Mouse (Mus musculus): ENCODE measurements around the gene Acvr1b.
A peak's percentile ranks its signal among the peaks of the same experiment; 100 is the strongest.

Acvr1b gene

DNA sequence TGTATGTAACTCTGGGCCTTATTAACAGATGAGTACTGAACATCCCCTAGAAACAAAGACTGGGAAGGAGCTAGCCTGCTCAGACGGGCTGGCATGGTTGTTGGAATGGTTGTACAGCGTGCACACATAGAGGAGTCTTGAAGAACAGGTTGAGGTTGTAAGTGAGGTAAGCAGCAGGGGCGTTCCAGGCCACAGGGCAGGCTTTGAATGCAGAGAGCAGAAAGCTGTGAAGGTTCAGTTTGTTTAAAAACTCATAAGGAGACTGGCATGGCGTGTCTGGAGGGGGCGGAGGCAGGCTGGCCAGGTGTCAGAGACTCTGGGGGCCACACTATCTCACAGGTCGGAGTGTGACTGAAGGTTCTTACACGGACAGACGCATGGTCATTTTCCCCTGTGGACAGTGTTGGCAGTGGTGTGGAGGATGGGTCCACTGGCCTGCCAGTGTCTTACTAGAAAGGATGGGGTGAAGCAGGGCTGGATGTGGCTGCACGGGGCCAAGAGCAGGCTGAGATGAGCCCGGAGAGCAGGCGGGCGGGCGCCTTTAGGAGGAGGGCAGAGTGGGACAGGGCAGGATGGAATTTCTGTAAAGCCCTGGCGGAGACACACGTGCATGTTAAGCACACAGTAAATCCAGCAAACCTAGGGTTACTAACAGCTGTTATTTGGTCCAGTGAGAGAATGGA is 23.8 kb downstream of the Acvr1b start:
- no peak for DNase-seq (ENCODE audit: low spot score)

DNA sequence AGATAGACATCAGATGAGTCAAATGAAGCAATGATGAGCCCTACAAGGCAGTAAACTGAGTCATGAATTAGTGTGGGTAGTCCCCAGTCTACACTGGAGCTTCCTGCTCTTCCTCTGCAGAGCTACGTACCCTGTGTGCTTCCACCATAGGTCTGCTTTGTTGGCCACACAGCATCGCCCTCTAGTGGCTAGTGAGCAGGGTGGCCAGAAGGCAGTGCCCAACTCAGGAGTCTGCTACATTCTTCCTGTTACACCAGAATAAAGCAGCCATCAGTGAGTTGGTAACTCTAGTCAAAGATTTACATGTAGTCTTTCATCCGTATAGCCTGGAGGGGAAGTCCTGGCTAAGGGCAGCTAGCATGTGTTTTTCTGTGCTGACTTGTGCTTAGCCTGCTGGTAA is 24.4 kb downstream of the Acvr1b start:
- DNase-seq (ENCODE audit: low spot score), result no peak

DNA sequence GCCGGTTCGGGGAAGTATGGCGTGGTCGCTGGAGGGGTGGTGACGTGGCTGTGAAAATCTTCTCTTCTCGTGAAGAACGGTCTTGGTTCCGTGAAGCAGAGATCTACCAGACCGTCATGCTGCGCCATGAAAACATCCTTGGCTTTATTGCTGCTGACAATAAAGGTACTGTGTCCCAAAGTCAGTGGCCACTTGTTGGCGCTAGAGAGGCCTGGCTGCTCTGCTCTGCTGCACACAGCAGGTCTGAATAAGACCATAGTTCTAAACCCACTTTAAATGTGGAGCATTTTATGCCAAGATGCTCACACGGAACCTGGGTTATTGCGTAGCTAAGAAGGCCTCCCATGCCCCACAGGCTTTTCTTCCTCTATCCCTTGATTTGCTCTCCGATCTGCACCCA is 25.0 kb downstream of the Acvr1b start:
- DNase-seq (ENCODE audit: low spot score), result no peak

DNA sequence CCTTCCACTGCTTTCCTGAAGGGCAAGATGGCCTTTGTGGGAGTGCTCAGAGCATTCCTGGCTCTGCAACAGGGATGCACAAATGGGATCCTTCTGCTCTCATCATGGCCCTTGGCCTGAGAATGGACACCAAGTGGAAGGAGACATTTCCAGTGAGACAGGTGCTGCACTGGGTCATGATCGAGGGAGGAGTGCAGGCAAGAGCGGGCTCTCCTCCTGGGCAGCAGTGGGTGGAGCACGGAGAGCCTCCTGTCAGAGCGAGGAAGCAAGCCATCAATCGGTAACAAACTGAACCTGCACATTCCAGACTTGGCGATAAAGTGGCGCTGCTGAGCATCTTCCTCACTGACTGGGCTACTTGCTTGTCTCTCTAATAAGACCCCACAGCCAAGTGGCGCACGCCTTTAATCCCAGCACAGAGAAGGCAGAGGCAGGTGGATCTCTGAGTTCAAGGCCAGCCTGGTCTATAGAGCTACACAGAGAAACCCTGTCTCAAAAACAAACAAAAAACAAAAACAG is 27.0 kb downstream of the Acvr1b start:
- no peak for DNase-seq (ENCODE audit: low spot score)

DNA sequence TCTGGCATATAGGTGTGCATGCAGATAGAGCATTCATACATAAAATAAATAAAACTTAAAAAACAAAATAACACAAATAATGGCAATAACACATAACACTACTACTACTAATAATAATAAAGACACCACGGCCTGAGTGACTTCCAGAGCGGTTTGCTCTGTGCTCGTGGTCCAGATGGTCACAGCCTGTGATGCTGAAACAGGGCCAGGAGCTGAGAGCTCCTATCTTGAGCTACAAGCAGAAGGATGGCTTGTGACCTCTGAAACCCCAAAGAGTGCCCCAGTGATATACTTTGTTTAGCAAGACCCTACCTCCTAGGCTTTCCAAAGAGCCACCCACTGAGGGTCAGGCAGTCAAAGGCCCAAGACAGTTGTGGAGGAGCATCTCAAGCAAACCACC is 27.5 kb downstream of the Acvr1b start:
- no peak for DNase-seq (ENCODE audit: low spot score)

DNA sequence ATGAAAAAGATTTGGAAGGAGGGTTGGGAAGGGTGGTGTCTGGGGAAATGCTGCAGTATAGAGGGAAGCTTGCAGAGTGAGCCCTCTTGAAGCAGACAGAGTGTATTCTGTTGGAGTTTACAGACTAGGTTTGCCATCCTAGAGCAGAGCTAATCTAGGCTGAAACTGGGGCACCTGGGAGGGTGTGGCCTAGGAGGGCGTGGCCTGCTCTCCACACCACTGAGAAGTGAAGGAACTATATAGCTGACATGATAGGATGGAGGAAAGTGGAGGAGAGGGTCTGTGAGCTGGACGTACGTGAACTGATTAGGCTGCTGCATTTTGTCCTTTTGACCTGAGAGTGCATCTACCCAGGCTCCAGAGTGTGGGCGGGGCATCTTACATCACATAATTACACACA is 29.8 kb downstream of the Acvr1b start:
- DNase-seq (ENCODE audit: low spot score), result no peak

GRCm38 (mm10) chr15:101204781-101205180 is 30.9 kb downstream of the Acvr1b start:
- no peak for DNase-seq (ENCODE audit: low spot score)

GRCm38 (mm10) chr15:101210228-101210627 is 36.4 kb downstream of the Acvr1b start:
- DNase-seq (ENCODE audit: low spot score), result peak; percentile 52

- no peak for DNase-seq (ENCODE audit: low spot score)
Observed at GRCm38 (mm10) chr15:101210998-101211613, 37.2 kb downstream of the Acvr1b start.

GRCm38 (mm10) chr15:101212435-101212834 is 38.6 kb downstream of the Acvr1b start:
- DNase-seq (ENCODE audit: low spot score), result no peak

GRCm38 (mm10) chr15:101215136-101215535 is 41.3 kb downstream of the Acvr1b start:
- DNase-seq (ENCODE audit: low spot score), result no peak

DNA sequence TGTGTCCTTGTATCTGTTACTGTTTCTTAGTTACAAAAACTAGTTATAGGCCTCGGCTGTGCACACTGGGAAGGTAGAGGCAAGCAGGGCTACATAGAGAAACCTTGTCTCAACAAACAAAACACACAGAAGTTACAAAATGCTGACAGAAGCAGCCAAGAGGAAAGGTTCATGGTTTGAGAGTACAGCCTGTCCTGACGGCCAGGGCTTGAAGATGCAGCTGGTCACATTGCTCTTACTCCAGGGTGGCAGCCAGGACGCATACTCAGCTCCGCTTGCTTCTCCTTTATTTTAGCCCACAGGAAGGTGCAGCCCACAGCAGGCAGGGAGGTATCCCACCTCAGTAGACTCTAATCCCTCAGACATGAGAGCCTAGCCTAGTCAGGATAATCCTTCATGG is 42.2 kb downstream of the Acvr1b start:
- DNase-seq (ENCODE audit: low spot score), result no peak

- DNase-seq (ENCODE audit: low spot score), result no peak
Observed at GRCm38 (mm10) chr15:101220905-101221297, 47.0 kb downstream of the Acvr1b start.

- no peak for DNase-seq (ENCODE audit: low spot score)
Observed at GRCm38 (mm10) chr15:101221298-101222104, 47.6 kb downstream of the Acvr1b start.

- no peak for DNase-seq (ENCODE audit: low spot score)
Observed at GRCm38 (mm10) chr15:101222897-101223482, 49.1 kb downstream of the Acvr1b start.

DNA sequence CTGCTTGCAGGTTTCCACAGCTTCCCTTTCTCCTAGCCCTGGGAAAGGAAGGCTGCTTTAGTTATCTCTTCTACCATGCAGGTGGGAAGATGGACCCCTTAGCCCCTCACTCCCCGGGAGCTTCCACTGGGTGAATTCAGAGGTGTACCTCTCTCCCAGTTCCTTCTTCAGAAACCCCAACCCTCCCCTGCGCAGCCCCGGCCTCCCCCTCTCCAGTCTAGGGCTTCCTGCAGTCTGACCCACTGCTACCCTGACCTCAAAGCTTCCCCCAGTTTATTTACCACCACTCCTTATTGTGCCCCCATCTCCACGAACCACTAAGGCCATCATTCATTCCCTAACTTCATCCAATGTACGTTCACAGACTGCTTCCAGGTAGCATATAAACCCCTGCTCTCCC is 49.7 kb downstream of the Acvr1b start:
- DNase-seq (ENCODE audit: low spot score), result no peak

DNA sequence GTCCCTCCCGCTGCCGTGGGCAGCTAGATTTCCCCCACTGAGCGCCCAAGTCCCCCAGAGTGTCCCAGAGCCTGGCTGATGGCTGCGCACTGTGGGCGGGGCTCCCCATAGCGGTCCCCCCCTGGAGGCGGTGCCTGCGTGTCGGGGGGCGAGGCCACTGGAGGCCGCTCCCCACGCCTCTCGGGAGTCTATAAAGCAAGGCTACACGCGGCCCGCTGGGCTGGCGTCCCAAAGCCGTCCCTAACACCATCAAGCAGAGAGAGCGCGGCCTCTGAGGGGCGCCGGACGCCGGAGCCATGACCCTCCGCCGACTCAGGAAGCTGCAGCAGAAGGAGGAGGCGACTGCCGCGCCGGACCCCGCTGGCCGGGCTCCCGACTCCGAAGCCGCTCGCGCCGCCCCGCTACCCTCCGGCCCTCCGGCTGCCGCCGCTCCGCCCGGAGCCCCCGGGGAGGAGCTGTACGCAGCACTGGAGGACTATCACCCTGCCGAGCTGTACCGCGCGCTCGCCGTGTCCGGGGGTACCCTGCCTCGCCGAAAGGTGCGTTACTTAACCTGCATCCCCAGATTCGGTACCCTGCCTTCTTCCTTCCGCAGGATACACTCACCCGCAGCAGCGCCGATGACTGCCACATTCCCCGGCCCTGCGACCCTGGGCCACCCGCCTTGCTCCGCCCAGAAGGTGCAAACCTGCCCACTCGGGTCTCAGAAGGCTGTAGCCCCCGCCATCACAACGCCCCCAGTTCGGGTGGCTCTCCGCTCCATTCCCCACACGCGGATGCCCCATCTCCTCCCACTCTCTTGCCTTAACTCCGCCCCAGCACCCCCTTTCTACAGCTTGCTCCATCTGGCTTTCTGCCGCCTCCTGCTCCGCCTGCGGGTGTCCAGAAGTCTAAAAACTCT is 50.4 kb downstream of the Acvr1b start, which contains the start of gene Grasp:
TSS of gene Grasp (plus strand) at position 183 of the 901 bp plus-strand sequence.
- no peak for DNase-seq (ENCODE audit: low spot score)

DNA sequence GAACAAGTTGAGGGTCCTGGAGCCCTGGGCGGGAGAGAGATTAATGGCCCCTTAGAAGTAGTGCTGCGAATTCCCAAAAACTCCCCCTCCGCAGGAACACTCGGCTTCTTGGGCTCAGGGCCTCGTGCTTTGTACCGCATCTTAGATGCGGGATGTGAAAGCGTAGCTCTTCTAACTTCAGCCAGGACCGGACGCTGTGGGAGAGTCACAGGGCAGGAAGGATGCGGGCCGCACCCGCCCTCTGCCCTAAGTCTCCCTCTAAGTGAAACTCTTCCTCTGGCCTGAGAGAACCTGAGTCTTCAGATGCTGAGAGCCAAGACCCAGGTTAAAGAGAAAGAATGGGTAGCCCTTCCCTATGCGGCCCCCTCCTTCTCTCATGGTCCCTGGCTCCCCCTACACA is 51.1 kb downstream of the Acvr1b start:
- DNase-seq (ENCODE audit: low spot score), result no peak

DNA sequence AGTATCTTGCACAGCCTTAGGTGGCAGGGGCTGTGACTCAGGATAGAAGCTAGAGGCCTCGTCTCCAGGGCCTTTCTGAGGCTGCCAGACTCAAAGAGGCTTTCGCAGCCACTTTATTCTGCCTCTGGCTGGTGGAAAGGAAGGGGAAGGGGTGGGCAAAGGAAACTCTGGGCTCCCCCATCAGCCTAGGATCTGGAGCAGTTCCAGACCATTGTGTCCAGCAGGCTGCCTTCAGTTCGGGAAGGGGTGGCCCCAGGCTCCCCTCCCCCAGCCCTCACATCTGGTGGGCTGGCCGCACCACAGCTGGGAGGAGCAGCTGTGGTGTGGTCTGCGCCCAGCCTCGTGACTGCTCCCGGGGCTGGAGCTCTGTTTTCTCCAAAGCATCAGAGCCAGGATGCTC is 54.1 kb downstream of the Acvr1b start:
- no peak for DNase-seq (ENCODE audit: low spot score)

DNA sequence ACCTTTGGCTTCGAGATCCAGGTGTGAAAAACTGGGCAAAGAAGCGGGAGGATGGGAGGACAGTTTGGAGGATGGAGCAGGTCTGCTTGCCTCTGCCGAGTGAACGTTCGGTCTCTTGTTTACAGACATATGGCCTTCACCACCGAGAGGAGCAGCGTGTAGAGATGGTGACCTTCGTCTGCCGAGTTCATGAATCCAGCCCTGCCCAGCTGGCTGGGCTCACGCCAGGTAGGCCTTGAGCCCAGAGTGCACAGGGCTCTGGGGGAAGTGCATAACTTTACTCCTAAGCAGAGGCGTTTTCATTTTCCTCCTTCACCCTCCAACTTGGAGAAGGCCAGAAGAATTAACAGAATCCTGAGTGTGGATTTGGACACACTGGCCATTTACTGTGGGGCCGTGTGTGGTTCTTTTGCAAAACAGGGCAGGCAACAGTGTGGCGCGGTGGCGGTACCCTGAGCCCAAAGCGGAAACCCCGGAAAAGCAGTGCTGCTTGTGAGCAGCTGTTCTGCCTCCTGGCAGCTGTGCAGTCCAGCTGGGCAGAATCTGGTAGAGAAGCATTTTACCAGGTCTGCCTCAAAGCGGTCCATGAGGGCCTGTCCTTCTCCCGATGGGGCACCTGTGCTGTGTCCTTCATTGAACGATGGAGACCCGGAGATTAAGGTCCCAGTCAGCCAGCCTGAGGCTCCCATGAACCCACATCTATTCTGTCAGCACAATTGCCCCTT is 55.2 kb downstream of the Acvr1b start:
- DNase-seq (ENCODE audit: low spot score), result no peak

DNA sequence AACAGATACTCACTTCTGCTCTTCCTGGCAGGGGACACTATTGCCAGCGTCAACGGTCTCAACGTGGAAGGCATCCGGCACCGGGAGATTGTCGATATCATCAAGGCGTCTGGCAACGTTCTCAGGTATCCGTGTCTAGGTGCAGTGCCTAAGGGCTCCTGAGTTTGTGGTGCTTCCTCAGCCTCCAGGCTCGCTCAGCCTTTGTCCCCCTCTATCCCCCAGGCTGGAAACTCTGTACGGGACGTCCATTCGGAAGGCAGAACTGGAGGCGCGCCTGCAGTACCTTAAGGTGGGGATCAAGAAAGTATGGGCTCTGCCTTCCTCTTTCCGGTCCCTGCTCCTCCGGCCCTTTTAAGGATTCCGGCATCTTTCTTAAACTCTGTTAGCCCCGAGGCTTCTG is 56.6 kb downstream of the Acvr1b start:
- no peak for DNase-seq (ENCODE audit: low spot score)

Data from c-Kit-positive CD71-positive TER-119-positive erythroid progenitor cells, embryonic 14.5 days (primary cell).